31 mouse cellular contexts compared by ENCODE assay signal in genomic region chr17:34613054-34613645, GRCm38 (mm10). TPM values are rescaled to one million over a fixed set of nuclear protein-coding genes. Genes with fewer than 3 reads are reported as not detected.
DNase-seq lines count a peak whose midpoint lies in the region; ATAC-seq lines count a peak whose summit lies in the region.
"Had no signal": no experiment of that assay in that cellular context is flagged by ENCODE, and none has a peak within 500 bp of the region (broad histone marks: within the 10 kb centered on the region; RNA-seq: fewer than 3 reads in every experiment).

No protein-coding gene starts in this region.

- H3K4me2 ChIP-seq in liver, embryonic 15.5 days: no peak overlapping the region
- H3K4me2 ChIP-seq: embryonic facial prominence, embryonic 13.5 days; forebrain, embryonic 15.5 days; intestine, embryonic 15.5 days; limb, embryonic 12.5 days; midbrain, embryonic 15.5 days; neural tube, embryonic 15.5 days had no signal

- H3K36me3 ChIP-seq in liver, embryonic 15.5 days (replicated peaks): peaks cover 50% of the 10 kb centered on the region

- peaks cover 40% of the 10 kb centered on the region for H3K4me1 ChIP-seq in liver, embryonic 15.5 days (replicated peaks)

- H3K4me3 ChIP-seq in liver, embryonic 15.5 days (replicated peaks): no peak overlapping the region
- H3K4me3 ChIP-seq: embryonic facial prominence, embryonic 13.5 days; forebrain, embryonic 10.5 days; forebrain, embryonic 15.5 days; hindbrain, embryonic 10.5 days; intestine, embryonic 15.5 days; limb, embryonic 12.5 days; midbrain, embryonic 15.5 days; neural tube, embryonic 15.5 days had no signal

- peak; percentile 62 for ATAC-seq in liver, embryonic 15.5 days (ENCODE audit: insufficient read depth)
- ATAC-seq: forebrain, embryonic 15.5 days; hindbrain, embryonic 16.5 days; intestine, embryonic 15.5 days; midbrain, embryonic 15.5 days had no signal

- H3K27me3 ChIP-seq in liver, embryonic 15.5 days: no peaks in the 10 kb centered on the region
- H3K27me3 ChIP-seq: CH12.LX; embryonic facial prominence, embryonic 13.5 days; forebrain, embryonic 15.5 days; intestine, embryonic 15.5 days; limb, embryonic 12.5 days; midbrain, embryonic 15.5 days; neural tube, embryonic 15.5 days had no signal

- peak; percentile 66 for DNase-seq in MEL-GATA-1-ER (ENCODE audit: extremely low read depth, low read depth)
- DNase-seq in liver: peak; percentile 36
- DNase-seq in spleen, postnatal 10 days (ENCODE audit: low spot score in 2 of 2): no peak
- no peak for DNase-seq in heart, adult 11 months
- no peak for DNase-seq in right cerebral cortex, postnatal 4 days
- DNase-seq: adrenal gland, postnatal 14 days; cerebellum, adult 11 months; cerebellum, adult 9-10 months; cerebellum, postnatal 36 days; embryo, embryonic 11 days; heart, postnatal 14 days; kidney, adult 2 months; lung, adult 2 months; lung, postnatal 10 days; right cerebral cortex, postnatal 25 days; spleen, adult 18-20 months had no signal

- WGBS in liver, embryonic 15.5 days (ENCODE audit: insufficient replicate concordance): 36% methylated on average over 11 of the region's 11 CpGs

- no peaks in the 10 kb centered on the region for H3K9me3 ChIP-seq in liver, embryonic 15.5 days (replicated peaks)
- H3K9me3 ChIP-seq: embryonic facial prominence, embryonic 13.5 days; forebrain, embryonic 10.5 days; forebrain, embryonic 15.5 days; hindbrain, embryonic 10.5 days; intestine, embryonic 15.5 days; limb, embryonic 12.5 days; midbrain, embryonic 10.5 days; midbrain, embryonic 15.5 days; neural tube, embryonic 15.5 days had no signal

- peak overlapping the region; percentile 70 for H3K27ac ChIP-seq in liver, embryonic 15.5 days (replicated peaks)
- H3K27ac ChIP-seq: embryonic facial prominence, embryonic 13.5 days; forebrain, embryonic 10.5 days; forebrain, embryonic 15.5 days; hindbrain, embryonic 10.5 days; intestine, embryonic 15.5 days; kidney, postnatal 0 days; limb, embryonic 12.5 days; macrophage; midbrain, embryonic 15.5 days; neural tube, embryonic 15.5 days; stomach, postnatal 0 days had no signal

- H3K9ac ChIP-seq in liver, embryonic 15.5 days: no peak overlapping the region
- H3K9ac ChIP-seq: forebrain, embryonic 15.5 days; intestine, embryonic 15.5 days; limb, embryonic 12.5 days; midbrain, embryonic 15.5 days; neural tube, embryonic 15.5 days had no signal

RNA-seq across cellular contexts. Expression of gene Egfl8, which starts 2.6 kb away (rescaled TPM):
- 0.20 and 0.33 TPM in 2 replicates for polyA plus RNA-seq in liver, embryonic 15.5 days (2015; fragmentation: Nextera tagmentation; extraction: Ambion mirVana)

RNA-seq across cellular contexts. Expression of gene Agpat1, which starts 9.1 kb away (rescaled TPM):
- 21.1 and 23.6 TPM in 2 replicates for polyA plus RNA-seq in liver, embryonic 15.5 days (2015; fragmentation: Nextera tagmentation; extraction: Ambion mirVana)

RNA-seq across cellular contexts. Expression of gene Rnf5, which starts 9.7 kb away (rescaled TPM):
- polyA plus RNA-seq in liver, embryonic 15.5 days (2015; fragmentation: Nextera tagmentation; extraction: Ambion mirVana): 88.4 and 106 TPM in 2 replicates

RNA-seq across cellular contexts. Expression of gene Ppt2, which starts 15.2 kb away (rescaled TPM):
- polyA plus RNA-seq in liver, embryonic 15.5 days (2015; fragmentation: Nextera tagmentation; extraction: Ambion mirVana): 10.7 and 10.8 TPM in 2 replicates

RNA-seq across cellular contexts. Expression of gene Ager, which starts 15.5 kb away (rescaled TPM):
- 0.70 and 0.88 TPM in 2 replicates for polyA plus RNA-seq in liver, embryonic 15.5 days (2015; fragmentation: Nextera tagmentation; extraction: Ambion mirVana)

Comparison
In these comparisons a context has a peak if more than half of its experiments do, and no peak if none do; other contexts are left out.
1. DNase-seq: peak in MEL-GATA-1-ER (single experiment) and liver (single experiment); none in spleen, postnatal 10 days (0 of 2), heart, adult 11 months (single experiment) and right cerebral cortex, postnatal 4 days (single experiment).